Mouse (Mus musculus): ENCODE data around the gene Usp35.

DNA sequence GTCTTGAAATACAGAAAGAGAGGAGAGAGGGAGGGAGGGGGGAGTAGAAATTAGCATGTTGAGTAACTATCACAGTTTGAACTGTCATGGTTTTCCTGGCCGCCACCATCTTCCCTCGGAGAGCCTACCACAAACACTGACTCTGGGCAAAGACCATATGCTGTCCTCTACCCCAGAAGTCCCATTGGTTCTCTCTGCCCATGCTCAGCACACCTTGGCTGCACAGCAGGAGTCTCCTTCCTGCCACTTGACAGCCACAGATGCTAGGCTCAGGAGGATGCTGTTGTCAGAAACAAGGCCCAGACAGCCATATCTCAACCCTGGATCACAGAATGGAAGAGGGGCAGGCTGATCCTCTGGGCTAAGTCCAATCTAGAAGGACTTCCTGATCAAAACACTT, 2.6 kb upstream of the Usp35 start:
- TF ChIP-seq CTCF (IDR thresholded peaks at IDR 0.05; ENCODE audit: borderline replicate concordance, extremely low read depth, insufficient read depth, insufficient read length) (no peak), POLR2A (IDR thresholded peaks at IDR 0.05; ENCODE audit: borderline replicate concordance, extremely low read depth, insufficient read depth, insufficient read length, poor library complexity, severe bottlenecking) (no peak)
